Mouse (Mus musculus) CD8-positive naive resting alpha-beta T cell, adult 2 months (primary cell): ENCODE data around the gene Eif3l.

ENCODE experiments used
- DNase-seq, 2 experiments: peaks; one replicate each; pipeline ENCODE4 v3.0.0; 2022; ENCODE audit warnings: low read depth in 2 of 2, low spot score in 2 of 2

Eif3l gene

DNA sequence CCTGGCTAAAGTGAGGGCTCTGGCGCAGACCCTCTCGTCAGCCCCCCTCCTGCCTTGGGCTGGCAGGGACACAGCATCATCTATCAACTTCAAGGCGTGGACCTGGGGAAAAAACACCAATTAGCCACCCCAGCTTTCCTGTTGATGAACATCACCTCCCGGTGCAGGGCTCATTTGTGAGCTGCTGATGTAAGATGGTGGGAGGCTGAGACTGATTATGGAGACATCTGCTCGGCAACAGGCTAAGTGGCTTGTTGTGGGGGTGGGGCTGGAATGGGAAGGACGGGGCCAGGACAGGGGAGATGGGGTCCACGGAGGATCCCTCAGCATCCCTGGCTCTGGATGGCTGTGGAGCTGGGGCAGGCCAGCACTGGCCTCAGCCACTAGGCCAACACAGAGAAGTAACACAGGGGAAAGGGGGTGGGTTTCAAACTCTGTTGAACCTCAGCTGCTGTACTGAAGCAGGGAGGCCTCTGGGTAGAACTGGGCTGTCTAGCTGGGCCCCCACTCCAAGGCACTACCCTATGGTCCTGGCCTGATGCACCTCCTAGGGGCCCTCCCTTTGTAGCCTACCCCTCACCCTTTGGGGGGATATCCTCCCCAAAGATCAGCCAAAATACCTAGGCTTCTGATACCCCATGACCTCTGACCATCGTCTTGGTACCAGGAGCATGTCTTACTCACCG lies 24.7 kb upstream of the Eif3l start:
- no peak for DNase-seq

DNA sequence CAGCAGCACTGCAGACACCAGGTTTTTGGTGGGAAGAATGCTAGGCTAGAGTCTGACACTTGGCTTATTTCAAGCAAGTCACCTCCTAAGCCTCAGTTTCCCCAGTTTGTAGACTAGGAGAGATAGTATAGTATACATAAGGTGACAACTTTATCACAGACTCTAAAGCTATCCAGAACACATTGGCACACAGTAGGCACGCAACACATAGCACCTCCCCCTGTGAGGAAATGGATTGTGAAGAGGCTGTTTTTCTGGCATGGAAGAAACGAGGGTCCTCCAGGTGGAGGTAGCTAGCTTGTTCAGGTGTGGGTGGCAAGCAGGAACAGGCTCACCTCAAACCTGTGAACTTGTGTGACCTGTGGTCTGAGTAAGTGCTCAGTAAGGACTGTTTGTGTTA lies 24.0 kb upstream of the Eif3l start:
- DNase-seq: no peak

DNA sequence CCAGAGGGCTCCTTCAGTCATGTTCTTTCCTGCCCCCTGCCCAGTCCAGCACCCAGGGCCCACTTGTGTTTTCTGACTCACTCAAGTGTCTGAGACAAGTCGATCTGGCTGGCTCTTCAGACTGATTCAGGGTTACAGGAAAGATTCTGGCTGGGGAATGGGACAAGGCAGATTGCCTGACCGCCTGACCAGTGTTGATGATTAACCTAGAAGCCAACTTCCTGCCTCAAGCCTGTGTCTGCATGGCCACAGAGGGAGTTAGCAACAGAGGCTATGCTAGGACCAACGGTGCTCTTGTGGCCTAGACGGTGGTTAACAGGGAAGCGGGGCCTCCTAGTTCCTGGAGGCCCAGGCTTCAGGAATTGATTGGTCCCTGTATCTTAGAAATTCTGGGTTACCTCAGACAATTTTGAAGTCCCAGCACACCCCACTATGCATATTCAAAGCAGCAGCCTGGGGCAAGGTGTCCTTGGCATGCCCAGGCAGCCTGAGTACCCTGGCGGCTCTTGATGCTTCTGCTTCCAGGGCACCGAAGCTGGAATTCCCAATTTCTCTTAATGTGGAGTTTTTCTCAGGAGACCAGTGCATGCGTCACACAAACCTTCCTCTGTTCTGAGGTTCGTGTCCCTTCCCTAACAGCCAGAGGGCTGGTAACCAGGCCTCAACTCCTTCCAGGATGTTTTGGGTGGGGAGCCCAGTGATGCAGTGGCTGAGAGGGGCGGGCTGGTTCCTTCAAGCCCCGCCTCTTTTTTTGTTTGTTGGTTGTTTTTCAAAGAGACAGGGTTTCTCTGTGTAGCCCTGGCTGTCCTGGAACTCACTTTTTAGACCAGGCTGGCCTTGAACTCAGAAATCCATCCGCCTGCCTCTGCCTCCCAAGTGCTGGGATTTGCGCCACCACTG lies 23.3 kb upstream of the Eif3l start:
- DNase-seq: no peak

DNA sequence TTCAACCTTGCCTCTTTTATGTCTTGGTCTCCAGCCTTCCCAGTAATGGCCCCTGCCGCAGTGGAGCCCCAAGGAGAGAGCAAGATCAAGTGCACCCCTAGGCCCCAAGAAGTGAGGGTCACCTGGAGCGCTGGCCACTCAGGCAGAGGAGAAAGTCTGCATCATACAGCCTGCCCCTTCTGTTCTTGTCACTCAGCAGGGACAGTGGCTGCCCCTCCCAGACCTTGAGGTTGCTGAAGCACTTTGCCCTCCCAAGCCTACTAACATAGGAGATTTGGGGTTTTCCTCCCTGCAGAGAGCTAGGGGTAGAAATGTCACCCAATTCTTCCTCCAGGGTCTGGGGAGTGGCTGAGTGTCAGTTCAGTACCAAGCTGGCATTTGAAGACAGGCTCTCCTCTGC lies 22.6 kb upstream of the Eif3l start:
- DNase-seq: no peak

DNA sequence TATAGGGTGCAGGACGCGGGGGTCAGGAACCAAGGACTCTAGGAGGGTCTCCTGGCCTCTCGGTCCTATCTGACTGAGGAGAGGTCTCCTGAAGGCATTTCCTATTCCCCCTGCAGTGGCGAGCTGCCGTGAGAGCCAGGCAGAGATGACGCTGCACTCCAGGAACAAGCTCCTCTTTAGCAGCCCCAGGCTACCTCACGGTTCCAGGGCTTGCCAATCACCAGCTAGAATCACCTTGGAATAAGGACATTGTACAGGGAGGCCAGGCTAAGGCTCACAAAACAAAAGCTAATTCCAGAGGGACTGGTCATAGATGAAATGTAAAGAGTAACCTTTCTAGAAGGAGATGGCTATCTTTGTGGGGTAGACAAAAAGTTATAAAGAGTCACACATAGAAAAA lies 18.4 kb upstream of the Eif3l start:
- DNase-seq: no peak

DNA sequence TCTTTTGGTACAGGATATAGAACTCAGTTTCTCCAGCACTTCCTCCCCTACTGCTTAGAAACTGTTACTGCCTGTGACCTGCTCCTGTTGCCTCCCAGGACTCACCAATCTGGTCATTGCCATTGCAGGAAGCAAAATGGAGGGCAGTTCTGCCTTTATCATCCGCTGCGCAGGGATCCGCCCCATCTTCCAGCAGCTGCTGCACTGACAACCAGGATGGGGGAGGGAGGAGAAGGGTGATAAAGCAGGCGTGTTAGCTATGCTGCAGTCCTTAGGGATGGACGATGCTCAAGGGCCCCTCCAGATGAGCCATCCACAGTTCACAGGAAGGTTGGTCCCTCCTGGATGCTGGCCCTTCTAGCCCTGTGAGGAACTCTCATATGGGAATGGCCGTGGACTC lies 17.1 kb upstream of the Eif3l start:
- DNase-seq: no peak

DNA sequence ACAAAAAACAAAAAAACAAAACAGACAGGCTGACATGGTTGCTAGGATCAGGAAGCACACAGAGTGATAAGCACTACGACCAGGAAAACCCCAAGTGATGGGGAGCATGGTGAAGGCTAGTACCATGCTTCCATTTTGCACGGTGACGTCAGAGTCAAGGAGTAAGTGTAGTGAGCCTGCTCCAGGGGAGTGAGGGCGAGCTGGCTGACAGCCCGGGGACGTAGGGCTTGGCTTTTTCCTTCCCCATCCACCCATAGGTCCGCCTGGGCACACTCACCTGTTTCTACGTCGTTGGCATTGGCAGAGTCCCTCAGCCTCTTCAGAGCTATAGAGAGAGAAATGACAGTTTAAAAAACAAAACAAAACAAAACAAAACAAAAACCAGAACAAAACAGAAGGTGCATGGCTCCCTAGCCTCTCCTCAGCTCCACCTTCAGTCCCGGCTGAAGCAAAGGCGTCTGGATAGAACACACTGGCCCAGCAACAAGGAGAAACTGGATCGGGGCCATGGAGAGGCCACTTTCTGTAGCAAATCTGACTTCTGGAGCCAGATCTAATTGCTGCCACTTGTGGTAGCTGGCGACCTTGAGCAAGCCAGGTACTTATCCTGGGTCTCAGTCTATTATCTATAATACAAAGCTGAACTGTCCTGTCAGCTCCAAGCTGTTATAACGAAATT lies 14.0 kb upstream of the Eif3l start:
- no peak for DNase-seq

DNA sequence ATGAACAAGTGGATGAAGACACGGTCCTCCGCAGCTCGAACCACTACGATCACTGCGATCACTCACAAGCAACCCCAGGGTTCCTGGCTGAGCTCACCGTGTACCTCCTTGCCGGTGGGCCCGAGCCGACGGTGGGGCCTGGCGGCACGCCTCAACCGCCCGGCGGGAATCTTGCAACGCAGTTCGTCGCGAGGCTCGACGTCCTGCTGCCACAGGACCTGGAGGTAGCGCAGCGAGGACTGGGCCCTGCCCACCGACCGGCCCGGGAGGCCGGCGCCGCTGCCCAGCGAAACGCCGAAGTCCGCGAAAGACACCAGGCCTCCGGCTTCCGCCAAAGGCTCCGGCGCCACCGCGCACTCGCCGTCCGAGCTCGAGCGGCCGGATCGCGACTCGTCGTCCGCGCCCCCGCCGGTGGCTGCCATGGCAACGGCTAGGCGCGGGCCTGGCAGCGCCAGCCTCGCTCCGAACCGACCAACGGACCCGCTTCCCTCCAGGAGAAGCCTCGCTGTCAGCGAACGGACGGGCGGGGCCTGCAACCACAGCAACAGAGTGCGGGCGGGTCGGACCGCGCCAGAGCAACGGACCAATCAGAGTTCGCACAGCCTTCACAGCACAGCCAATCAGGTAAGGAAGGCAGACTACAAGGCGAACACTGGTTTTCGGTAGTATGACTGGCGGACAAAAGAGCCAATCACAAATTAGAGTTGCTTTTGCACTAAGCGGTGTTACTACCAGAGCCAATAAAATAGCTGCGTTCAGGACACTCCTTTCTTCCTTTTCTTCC lies 12.4 kb upstream of the Eif3l start, which contains the start of gene Ankrd54:
Gene Ankrd54, minus strand, starts transcription at position 518 of the 784 bp plus-strand sequence.
- DNase-seq: peak; percentile 94

DNA sequence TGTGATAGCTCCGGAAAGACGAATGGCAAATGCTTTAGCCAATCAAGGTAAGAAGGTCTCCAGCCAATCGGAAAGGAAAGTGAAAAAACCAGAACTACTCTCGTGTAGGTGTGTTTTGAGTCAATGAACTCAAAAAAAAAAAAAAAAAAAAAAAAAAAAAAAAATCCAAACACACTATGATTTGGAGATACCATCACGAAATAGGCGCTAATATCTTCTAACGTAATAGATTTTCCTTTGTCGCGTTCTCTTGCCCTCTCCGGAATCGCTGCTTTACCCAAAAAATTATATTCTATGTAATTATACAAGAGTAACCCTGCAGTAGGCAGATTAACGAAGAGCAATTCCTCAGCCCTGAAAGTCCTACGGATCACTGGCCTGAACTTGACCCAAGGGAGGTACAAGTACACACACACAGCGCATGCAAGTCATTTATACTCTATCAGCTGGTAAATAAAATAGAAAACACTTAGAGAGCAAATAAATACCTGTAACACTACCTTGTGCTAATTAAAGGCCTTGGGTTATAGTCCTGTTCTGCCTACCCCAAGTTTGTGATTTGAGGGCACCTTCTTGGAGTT lies 11.7 kb upstream of the Eif3l start:
- DNase-seq: no peak

DNA sequence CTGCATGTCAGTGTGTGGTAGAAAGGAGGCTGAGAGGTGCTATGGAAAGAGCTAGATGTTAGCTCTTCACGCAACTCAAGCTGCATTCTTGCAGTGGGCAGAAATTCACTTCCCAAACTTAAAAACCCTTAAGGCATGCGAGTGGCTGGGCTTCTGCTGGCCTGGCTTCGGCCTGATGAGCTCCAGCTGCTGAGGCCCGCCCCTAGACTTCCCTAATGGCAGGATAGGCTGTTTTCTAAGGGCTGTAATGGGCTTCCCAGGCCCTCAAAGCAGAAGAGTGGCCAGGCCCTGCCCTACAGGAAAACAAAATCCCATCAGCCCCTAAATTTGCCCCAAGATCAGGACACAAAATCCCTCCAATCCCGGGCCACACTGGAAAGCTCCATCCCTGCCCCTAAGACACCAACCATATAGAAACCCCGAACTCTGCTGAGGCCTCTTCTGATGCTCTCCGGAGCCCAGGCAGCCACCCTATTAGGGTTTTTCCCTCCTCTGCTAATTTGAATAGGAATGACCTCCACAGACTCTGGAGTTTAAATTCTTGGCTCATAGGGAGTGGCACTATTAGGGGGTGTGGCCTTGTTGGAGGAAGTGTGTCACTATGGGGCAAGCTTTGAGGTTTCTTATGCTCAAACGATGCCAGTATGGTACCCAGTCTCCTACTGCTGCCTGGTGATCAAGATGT lies 9.8 kb upstream of the Eif3l start:
- DNase-seq: no peak

DNA sequence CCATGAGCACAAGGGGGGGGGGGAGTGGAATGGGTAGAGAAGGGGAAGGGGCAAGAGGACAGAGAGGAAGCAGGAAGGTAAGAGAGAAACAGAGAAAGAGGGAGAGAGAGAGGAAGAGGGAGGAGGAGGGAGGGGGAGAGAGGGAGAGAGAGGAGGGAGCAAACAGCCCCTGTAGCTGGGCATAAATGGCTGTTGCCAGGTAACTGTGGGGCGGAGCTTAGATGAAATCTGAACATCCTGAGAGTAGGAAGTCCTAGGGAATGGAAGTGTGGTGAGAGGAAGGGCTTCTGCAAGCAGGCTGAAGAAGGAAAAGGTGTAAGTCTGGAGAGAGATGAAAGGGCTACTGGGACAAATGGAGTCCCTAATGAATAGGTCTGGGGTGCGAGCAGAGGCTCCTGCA lies 8.7 kb upstream of the Eif3l start:
- DNase-seq: no peak

DNA sequence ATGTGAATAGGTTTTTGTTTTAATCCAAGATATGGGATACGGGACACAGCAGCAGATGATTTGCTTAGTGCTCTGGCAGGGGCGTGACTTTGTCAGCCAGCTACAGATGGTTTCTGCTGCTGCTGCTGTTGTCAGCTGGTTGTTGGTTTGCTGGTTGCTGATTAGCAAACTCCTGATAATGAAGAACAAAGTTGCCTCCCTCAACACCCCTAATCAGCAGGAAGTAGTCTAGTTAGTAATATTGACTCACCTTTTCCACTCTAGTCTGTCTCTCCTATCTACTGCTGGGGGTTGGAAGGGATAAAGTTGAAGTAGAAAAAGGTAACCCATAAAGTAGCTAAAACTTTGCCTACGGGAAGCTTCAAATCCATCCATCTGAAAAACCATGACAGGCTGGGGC lies 7.3 kb upstream of the Eif3l start:
- no peak for DNase-seq

DNA sequence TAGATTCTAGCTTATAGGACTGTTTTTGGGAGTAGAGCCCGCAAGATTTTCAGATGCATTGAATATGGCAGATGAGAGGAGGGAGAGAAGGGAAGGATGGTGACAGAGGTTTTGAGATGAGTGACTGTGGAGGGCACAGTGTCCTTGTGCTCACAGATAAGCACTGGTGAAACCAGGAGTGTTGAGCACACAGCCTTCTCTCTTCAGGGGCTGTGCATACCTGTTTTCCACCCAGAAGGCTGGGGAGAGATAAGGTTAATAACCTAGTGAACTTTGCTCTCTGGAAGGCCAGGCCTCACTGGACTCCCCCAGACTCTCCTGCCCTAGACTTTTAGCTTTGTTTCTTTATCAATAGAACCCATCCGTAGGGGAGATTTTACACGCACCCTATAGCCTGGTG lies 6.6 kb upstream of the Eif3l start:
- DNase-seq: no peak

DNA sequence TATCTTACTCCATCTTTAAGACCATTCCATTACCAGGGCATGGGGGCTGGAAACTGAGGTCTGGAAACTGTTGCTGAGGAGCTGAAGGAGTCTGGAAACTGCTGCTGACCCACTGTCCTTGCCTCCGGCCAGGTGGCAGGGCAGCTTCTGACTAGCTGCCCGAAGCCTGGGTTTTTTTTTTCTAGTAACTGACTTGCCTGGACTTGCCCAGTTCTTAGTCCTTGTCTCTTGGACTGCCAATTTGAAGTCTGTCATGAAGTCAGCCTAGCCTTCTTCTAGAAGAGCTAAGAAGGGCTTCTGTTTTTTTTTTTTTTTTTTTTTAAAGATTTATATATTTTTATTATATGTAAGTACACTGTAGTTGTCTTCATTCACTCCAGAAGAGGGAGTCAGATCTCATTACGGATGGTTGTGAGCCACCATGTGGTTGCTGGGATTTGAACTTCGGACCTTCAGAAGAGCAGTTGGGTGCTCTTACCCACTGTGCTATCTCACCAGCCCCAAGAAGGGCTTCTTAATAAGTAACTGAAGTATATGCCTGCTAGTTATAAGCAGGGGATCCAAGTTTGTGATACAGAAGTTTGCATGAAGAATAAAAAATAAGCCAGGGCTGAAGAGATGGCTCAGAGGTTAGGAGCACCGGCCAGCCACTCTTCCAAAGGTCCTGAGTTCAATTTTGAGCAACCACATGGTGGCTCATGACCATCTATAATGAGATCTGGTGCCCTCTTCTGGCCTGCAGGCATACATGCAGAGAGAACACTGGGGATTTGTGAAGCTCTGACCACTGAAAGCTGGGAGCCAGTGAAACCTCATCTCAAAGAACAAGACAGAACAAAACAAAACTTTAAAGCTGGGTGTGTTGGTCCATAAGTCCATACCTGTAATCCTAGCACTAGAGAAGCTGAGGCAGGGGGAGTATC lies 3.6 kb upstream of the Eif3l start:
- DNase-seq: peak; percentile 18 to 23

DNA sequence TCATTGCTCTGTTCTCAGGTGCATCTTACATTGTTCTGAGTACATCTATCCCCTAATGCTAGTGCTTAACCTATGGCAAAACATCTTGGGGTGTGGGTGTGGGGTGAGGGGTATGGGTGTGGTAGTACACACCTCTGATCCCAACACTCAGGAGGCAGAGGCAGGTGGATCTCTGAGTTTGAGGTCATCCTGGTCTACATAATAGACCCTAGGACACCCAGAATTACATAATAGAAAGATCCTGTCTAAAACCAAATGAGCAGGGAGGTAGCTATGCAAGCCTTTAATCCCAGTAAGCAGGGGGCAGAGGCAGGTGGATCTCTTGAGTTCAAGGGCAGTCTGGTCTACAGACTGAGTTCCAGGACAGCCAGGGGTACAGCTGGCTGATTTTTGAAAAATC lies 1.2 kb upstream of the Eif3l start:
- DNase-seq: no peak

DNA sequence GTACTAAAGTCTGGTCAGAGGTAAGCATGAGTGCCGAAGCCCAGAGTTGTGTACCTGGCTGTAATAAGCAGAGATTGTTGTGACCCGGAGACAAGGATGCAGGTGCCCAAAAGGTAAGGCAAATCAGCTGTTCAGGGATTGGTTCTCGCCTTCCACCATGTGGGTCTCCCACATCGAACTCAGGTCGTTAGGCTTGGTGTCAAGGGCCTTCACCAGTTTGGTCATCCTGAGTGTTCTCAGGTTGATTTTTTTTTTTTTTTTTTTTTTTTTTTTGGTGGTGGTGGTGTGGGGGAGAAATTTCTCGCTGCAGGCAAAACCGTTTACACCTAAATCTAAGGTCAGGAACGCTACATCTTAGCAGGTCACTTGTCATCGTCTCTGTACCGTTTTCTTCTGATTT lies 533 bp upstream of the Eif3l start:
- DNase-seq: no peak

DNA sequence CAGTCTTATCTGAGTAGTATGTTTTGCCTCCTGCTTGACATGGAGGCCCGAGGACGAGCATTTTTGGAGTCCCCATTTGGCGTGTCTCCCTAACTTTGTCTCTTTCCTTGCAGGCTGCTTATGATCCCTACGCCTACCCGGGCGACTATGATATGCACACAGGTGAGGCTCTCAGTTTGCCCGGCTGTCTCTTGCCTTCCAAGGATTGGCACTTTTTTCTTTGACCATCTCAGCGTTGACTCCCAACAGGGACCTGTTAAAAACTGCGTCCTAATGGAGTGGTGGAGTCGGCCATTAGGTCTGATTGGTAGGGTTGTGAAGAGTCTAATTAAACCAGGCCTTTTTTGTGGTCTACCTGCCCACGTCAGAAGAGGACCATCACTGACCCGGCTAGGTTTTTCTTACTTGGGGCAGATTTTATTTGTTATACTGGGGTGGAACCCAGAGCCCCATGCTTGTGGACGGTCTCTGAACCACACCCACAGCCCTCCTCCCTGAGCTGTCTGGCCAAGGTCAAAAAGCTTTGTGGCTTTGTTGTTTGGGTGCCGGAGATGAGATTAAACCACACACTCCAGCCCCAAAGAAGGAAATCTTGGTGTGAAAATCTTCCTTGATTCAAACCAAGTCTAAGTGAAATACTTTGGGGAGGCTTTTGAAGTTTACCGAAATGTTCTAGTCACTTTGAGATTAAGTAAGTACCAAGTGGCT lies 833 bp downstream of the Eif3l start:
- no peak for DNase-seq

DNA sequence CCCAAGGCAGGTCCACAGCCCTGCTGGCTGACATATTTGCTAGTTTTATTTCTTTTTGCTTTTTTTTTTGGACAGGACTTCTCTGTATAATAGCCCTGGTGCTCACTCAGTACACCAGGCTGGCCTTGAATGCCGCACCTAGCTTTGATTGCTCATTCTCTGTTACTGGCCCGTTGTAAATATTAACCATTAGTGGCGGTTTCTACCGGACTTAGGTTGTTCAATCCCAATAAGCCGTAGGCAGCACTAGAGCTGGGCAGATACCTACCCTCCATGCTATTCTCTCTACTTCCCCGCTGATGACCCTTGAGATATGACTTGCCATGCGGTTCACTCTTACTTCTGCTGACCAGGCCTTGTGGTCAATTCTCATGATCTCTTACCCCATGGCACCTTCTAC lies 4.6 kb downstream of the Eif3l start:
- no peak for DNase-seq

DNA sequence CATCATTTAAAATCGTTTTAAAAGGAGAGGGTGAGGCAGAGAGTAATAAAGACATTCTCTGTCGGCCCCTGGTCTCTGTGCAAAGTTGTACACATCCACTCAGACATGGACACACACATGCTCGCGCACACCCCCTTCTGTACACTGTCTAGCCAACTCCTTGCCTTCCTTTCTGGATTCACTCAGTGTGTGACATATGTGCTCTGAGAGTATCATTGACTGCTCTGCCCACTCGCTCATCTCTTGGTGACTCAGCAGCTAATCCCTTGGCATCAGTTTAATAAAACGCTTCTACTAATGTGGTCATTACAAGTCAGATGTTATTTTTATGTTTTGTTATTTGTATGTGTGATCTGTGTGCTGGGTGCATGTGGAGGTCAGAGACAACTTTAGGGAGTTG lies 17.3 kb downstream of the Eif3l start:
- DNase-seq: no peak
